Mouse (Mus musculus) brain, embryonic 14.5 days (tissue): Measurements from ENCODE around the gene Olfr323. TPM values are rescaled to one million over a fixed set of nuclear protein-coding genes. Genes with fewer than 3 reads are reported as not detected.

ENCODE experiments used
- DNase-seq: peaks from one replicate; pipeline ENCODE4 v3.0.0-alpha.2; 2011; ENCODE audit warnings: low read depth
- CTCF ChIP-seq: fragments of 200-500 bp; IDR thresholded peaks from 2 replicates; pipeline ENCODE4 v1.5.1; 2012; ENCODE audit warnings: inconsistent platforms, mild to moderate bottlenecking, moderate library complexity, borderline replicate concordance; ENCODE audit not compliant: insufficient read depth, insufficient read length; ENCODE audit errors: extremely low read depth
- POLR2A ChIP-seq: fragments of 200-500 bp; IDR thresholded peaks from 2 replicates; pipeline ENCODE4 v1.6.1; 2012; ENCODE audit warnings: mild to moderate bottlenecking, inconsistent platforms, borderline replicate concordance; ENCODE audit not compliant: poor library complexity, insufficient read depth, insufficient read length, severe bottlenecking; ENCODE audit errors: extremely low read depth
- polyA plus RNA-seq: library from polyadenylated mRNA; depleted of rRNA; stranded (reverse); fragments of >200 nt; gene quantifications from 2 replicates; pipeline ENCODE4 v1.2.3, GENCODE M21; 2012

Olfr323 gene
- polyA plus RNA-seq, 1 experiment = not detected

DNA sequence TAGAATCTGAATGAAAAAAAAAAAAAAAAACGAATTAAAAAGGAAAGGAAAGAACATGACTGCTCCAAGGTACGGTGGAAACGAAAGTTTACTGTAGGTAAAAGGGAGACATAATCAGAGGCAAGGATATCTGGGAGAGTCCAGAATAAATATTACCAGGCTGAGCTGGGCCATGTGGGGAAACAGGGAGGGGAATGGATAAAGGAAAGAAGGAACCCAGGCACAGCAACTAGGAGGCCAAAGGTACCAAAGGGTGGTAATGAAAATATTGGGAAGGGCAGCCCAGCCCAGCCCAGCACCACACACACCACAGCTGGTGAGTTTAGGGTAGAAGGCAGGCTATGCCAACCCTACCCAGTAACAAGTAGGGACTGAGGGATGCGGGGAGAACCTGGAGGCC is 4.6 kb upstream of the Olfr323 start:
- DNase-seq = no peak
- TF ChIP-seq POLR2A (no peak), CTCF (no peak)

DNA sequence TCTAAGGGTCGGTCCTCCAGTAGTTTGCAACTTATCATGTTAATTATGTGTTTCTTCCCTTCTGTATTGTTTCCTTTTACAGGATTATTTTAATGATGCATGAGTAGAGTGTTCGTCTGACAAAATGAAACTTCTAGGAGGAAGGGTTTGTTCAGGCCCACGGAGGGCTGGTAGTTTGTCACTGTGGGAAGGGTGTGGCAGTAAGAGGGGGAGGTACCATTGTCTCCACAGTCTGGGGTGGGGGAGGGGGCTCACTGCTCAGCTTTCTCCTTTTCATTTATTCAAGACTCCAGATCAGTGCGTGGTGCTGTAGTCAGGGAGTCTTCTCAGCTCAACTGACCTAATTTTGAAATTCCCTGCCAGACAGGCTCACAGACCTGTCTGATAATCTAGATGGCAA is 4.2 kb downstream of the Olfr323 start:
- no peak for DNase-seq
- TF ChIP-seq POLR2A (no peak), CTCF (no peak)

DNA sequence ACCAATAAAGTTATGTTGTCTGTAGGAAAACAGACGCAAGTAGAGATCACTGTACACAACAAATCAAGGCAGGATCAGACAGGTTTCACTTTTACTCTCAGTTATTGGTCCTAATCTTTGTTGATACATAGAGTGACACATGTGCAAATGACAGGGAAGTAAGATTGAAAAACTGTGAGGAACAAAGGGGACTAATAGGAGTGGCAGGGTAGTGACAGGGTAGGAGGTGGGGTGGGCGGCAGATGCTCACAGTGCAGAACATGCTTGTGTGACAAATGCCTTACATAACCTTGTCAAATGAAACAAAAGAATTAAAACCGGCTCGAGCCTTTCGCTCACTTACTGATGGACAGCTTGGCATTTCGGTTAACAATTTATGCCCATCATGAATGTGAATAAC is 11.5 kb downstream of the Olfr323 start:
- DNase-seq = peak; percentile 31
- TF ChIP-seq CTCF (no peak), POLR2A (no peak)

DNA sequence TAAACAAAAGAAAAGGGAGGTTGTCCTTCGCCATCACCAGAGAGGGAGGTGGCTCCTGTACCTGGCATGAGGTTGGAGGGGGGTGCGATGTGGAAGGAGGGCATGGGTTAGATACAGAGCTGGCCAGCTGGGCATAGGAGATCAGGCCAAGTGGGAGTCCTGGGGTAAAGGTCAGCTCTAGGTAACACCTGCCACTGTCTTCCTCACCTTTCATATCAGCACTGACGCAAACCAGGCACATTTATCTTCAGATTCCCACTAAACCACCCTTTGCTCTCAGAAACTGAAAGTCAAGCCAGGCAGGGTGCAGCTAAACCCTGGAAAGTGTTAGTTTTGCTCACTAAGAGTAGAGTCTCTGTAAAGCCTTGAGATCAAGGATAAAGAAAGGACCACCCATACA is 11.9 kb downstream of the Olfr323 start:
- no peak for DNase-seq
- TF ChIP-seq CTCF (no peak), POLR2A (no peak)

DNA sequence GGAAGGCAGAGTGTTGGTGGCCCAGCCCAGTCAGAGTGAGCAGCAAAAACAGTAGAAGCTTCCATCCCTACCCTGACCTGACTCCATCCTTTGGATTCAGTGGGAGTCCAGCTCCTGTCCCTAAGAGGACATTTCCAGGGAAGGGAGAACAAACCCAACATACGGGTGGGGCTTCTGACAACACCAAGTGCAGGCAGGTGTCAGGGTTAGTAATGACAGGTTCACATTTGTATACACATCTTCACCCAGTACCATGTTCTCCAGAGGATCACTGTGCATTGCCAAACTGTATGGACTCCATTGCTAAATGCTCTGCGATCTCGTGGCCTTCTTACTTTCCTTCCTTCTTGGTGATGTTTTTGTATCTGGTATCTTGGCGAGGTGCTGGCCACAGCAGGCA is 14.3 kb downstream of the Olfr323 start, which contains the start of gene 2210407C18Rik:
2210407C18Rik (minus strand) TSS at position 101 of the 400 bp plus-strand sequence.
- TF ChIP-seq POLR2A (no peak), CTCF (no peak)
- no peak for DNase-seq

DNA sequence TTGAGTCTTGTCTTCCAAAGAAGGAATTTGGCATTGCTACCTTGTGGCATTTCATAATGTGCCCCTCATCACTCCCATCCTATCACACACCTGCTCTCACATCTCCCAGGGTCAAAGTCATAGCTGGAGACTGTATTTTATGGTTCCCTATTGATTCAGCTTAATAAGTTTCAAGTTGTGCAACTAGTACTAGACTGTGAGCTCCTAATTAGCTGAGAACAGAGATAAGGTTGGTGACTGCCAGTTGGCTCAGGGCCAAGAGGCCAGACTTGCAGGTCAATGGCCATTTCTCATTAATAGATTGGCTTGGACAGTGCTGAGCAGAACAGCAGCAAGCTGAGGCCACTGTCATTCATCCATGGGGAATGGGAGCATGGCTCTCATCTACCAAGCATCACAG is 15.8 kb downstream of the Olfr323 start:
- TF ChIP-seq CTCF (no peak), POLR2A (no peak)
- no peak for DNase-seq

DNA sequence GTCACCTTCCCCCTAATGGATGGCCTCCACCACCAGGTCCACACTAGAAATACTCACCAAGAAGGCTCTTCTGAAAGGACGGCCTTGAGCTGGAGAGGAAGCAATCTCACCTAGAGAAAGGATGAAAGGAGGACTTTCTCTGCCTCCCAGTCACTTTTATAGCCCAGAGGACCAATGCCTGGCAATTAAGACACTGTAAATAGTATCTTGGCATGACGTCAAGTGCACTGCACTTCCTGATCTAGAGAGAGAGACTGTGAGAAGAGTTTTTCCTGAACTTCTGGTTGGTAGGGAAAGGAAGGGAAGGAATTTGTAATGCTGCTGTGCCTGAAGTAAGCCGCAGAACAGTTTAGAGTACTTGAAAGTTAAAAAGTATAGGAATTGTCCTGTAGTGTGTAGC is 16.9 kb downstream of the Olfr323 start:
- no peak for DNase-seq
- TF ChIP-seq POLR2A (no peak), CTCF (no peak)

DNA sequence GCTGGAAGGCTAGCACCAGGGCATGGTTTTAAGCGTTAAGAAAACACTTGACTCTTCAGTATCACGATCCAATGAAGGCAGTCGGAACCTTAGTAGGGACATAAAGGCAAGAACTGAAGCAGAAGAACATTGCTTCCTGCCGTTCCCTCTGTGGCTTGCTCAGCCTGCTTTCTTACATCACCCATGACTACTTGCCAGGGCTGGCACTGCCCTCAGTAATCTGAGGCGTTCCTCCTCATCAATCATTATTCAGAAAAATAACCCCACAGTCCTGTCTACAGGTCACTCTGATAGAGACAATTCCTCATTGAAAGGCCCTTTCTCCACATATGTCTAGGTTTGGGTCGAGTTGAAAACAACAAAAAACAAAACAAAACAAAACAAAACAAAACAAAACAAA is 23.3 kb downstream of the Olfr323 start:
- no peak for DNase-seq
- TF ChIP-seq POLR2A (no peak), CTCF (no peak)

DNA sequence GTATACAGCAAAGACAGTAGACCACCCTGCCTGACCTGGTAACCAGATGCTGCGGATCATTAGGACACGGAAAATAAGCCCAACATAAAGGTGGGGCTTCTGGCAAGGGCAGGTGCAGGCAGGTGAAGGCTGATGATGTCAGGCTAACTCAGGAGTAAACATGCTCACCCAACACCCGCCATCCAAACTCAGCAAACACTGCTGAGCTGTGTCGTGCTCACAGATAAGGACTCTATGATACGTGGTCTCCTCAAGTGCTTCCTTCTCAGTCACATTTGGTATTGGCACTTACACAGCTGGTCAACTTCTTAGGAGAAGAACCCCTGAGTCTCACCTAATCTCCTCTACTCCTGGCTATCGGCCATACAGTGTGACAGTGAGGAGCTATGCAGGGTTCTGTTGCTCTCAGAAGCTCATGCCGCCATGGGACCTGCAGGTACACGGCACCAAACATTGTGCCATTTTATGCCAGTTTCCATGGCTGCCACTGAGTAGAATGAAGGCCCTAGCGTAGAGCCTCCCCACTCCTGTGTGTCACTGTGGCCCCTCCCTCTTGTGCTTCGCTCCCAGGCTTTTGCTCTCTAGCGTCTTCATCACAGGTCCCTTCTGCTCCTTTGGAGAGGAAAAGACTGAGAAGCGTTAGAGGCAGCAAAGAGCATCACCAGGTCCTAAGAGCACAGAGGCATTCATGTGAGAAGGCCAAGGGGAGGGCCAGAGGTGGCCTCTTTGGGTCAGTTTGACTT is 24.0 kb downstream of the Olfr323 start:
- no peak for TF ChIP-seq POLR2A
- DNase-seq = no peak

DNA sequence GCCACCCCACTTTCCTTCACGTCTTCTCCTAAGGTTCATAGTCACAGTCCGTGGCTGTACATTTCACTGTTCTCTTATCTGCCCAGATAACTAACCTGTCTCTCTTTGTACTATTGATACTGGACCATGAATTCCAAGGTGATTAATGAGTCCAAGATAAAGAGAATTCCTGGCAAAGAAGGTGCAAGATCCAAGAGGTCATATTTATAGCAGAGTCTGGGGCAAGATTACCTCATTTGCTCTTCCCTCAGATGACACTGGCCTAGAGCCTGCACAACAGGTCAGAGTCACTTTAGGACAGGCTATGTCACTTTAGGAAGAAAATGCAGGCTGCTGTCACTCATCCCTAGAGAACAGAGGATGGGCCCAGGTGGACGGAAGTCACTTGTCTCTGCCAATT is 25.1 kb downstream of the Olfr323 start:
- DNase-seq = no peak

DNA sequence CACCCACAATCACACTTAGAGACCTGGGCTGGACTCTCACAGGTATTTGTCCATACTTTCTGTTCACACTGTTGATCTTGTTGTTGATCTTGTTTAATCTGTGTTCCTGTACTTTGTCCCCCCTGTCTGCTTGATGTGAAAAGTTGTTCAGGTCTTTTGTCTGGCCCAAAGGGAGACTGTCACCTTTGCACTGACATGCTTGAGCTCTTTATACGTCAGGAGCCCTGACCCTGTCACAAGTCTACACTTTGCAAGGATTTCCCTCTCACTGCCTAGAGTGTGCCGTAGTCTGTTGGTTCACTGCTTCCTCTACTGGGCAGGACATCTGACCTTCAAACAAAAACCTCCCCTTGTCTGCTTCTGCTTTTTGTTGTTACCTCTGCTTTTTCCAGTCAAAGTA is 25.6 kb downstream of the Olfr323 start:
- no peak for DNase-seq
- no peak for TF ChIP-seq POLR2A

More for the DNA sequence above, 25.1 kb downstream of the Olfr323 start:
- TF ChIP-seq POLR2A = no peak
- no peak for TF ChIP-seq CTCF

DNA sequence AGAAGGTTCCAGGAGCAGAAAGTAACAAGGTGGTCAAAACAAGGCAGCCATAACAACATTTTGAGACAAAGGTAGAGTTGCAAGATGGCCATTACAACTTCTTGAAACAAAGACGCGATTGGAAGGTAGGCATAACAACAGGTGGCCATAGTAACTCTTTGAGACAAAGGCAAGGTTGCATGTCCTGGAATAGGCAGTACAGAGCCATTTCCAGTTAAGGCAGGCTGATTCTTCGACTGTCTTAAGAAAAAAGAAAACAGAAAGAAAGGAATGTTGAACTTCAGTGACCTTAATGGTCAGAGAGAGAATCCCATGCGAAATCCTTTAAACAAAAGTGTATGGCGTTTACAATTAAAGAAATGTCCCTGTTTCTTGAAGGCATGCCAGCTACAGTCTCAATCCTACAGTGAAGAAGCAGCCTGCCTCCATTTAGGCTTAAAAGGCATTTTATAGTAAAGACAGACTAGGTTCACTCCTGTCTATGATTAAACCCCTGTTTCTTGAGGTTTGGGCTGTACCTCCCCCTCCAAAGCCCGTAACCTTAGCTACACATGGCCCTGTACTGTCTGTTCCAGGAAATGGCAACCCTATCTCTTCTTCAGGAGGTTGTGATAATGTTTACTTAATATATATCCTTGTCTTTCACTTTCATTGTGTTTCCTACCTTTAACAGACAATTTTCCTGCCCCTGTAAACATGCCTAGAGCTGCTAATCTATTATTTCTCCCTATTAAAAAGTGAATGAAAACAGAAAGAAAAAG is 27.3 kb downstream of the Olfr323 start:
- no peak for DNase-seq
- TF ChIP-seq POLR2A (no peak), CTCF (no peak)

DNA sequence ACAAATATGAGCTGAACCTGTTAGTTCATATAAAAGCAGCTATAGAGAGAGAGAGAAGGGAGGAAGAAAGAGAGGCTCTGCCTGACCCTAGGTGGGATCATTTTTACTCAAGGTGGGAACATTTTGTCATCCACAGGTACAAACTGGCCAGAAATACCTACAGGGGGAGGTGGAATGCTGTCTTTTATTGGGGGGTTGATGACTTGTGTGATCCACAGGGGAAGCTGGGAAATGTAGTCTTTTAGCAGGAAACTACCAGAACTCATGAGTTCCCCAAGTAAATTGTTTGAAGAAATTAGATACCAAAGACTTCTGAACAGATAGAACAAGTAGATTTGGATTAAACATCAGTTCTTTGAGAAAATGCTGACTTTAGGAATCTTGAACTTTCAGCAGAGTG is 28.2 kb downstream of the Olfr323 start:
- no peak for TF ChIP-seq CTCF
- TF ChIP-seq POLR2A = no peak
- DNase-seq = no peak

DNA sequence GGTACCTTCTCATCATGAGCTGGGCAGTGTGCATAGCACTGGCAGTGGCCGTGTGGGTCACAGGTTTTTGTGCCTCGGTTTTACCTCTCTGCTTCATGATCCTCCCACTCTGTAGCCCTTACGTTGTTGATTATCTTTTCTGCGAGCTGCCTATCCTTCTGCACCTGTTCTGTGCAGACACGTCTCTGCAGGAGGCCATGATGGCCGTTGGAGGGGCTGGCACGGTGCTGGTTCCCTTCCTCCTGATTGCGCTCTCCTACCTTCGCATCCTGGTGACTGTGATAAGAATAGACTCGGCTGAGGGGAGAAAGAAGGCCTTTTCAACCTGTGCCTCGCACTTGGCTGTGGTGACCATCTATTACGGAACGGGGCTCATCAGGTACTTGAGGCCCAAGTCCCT is 32.5 kb downstream of the Olfr323 start:
- TF ChIP-seq POLR2A (no peak), CTCF (no peak)
- no peak for DNase-seq
